Mouse (Mus musculus) C2C12 (cell line): ENCODE results near the gene Slc12a8.

ENCODE experiments used
- CEBPB ChIP-seq: IDR thresholded peaks from one replicate; pipeline ENCODE4 v1.6.1; 2011; ENCODE audit warnings: low read depth, mild to moderate bottlenecking, control low read depth, moderate library complexity
- CTCF ChIP-seq: IDR thresholded peaks from one replicate; pipeline ENCODE4 v1.5.1; 2011; ENCODE audit not compliant: control insufficient read depth, insufficient read depth, insufficient read length
- MAX ChIP-seq: IDR thresholded peaks from one replicate; pipeline ENCODE4 v1.6.1; 2011; ENCODE audit warnings: mild to moderate bottlenecking, control low read depth

- no peak for TF ChIP-seq CTCF
- no peak for TF ChIP-seq CEBPB
- TF ChIP-seq MAX: no peak
Measured at GRCm38 (mm10) chr16:33693553-33693952, 176.4 kb downstream of the Slc12a8 start.
